Mouse (Mus musculus): Measurements from ENCODE around the gene Nlgn1. TPM values are rescaled to one million over a fixed set of nuclear protein-coding genes. Genes with fewer than 3 reads are reported as not detected.

Gene Nlgn1
- polyA plus RNA-seq, 1 experiment from 2014 or later = 1.6 TPM

DNA sequence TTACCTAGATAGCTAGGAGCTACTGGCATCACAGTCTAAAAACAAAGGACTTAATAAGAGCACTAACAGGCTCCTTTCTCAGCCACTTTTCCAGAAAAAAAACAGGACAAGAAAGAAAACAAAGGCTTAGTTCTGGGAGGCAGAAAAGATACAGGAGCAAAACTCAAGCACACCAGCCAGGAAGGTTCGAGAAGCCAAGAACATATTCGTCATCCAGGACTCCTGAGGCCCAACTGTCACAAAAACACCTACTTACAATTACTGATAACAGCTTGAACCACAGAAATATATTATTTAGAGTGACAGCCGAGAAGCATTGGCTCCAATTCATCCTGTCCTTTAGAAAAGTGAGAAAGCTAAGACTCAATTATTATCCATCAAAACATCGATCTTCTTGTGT, 281.5 kb downstream of the Nlgn1 start:
- ATAC-seq (ENCODE audit: insufficient read depth, low FRiP score) = no peak
- Histone ChIP-seq H3K4me3 (replicated peaks; ENCODE audit: low read length) (no peak overlapping the region), H3K36me3 (ENCODE audit: control insufficient read depth, insufficient read depth, low read length) (no peaks in the 10 kb centered on the region), H3K9me3 (replicated peaks; ENCODE audit: control insufficient read depth, low read length) (no peaks in the 10 kb centered on the region), H3K9ac (ENCODE audit: low read length) (no peak overlapping the region), H3K27me3 (ENCODE audit: control insufficient read depth, insufficient read depth, low read length) (no peaks in the 10 kb centered on the region), H3K4me1 (ENCODE audit: control insufficient read depth, insufficient read depth, low read length) (no peaks in the 10 kb centered on the region), H3K4me2 (ENCODE audit: low read depth, low read length) (no peak overlapping the region), H3K27ac (ENCODE audit: low read length) (no peak overlapping the region)
- WGBS = 61% methylated on average over 4 of the region's 4 CpGs

DNA sequence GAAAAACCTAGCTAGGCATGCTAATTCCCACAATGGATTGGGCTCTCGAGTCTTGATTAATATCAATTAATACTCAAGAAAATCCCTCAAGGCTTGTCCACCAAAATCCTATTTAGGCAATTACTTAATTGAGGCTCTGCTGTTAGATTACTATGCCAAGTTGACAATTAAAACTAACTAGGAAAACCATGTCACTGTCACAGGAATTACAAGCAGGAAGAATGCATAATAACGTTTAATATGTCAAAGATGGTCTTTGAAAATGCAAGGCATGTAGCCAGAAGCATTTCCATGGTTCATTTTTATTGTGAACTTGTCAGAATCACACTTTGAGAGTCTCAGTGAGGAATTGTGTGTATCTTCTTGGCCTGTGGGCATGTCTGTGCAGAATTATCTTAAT, 289.3 kb downstream of the Nlgn1 start:
- Histone ChIP-seq H3K4me2 (ENCODE audit: low read depth, low read length) (no peak overlapping the region), H3K9me3 (replicated peaks; ENCODE audit: control insufficient read depth, low read length) (no peaks in the 10 kb centered on the region), H3K9ac (ENCODE audit: low read length) (no peak overlapping the region), H3K4me3 (replicated peaks; ENCODE audit: low read length) (no peak overlapping the region), H3K36me3 (ENCODE audit: control insufficient read depth, insufficient read depth, low read length) (no peaks in the 10 kb centered on the region), H3K27me3 (ENCODE audit: control insufficient read depth, insufficient read depth, low read length) (no peaks in the 10 kb centered on the region), H3K27ac (ENCODE audit: low read length) (no peak overlapping the region), H3K4me1 (ENCODE audit: control insufficient read depth, insufficient read depth, low read length) (no peaks in the 10 kb centered on the region)
- 85% methylated on average over 2 of the region's 2 CpGs for WGBS
- ATAC-seq (ENCODE audit: insufficient read depth, low FRiP score) = no peak

DNA sequence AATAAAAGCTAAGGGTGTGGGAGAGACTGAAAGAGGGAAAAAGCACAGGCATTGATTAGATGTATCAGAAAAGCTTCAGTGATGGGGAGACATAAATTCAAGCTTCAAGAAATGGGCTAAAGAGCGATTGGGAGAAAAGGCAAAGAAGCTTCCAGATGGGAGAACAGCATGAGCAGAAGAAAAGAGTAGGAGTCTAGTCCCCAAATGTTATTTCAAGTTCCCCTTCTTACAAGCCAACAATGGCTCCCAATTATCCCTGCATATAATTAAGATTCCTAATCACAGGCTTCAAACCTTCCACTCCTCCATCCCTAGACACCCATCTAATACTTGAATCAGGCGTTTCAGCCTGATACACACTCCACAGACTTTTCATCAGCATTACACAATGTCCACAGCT, 292.6 kb downstream of the Nlgn1 start:
- H3K27ac ChIP-seq (ENCODE audit: low read length) = no peak overlapping the region
- H3K4me1 ChIP-seq (ENCODE audit: control insufficient read depth, insufficient read depth, low read length) = no peaks in the 10 kb centered on the region
- no peak for ATAC-seq (ENCODE audit: insufficient read depth, low FRiP score)

DNA sequence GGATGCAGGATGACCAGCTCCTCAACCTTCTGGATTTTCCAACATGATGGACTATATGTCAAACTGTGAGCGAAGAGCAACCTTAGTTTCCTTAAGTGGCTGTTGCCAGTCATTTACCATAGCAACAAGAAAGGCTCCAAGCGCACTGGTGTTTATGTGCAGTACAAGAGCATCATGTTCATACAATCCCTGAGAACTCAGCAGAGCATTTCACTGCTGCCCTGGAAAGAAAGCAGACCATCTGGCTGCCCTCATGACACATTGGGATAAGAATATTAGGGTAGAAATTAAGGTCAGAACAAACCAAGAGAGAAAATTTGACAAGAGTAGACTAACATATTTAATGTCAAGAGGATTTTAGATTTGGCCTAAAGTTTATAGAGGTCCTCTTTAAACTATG, 306.2 kb downstream of the Nlgn1 start:
- Histone ChIP-seq H3K4me1 (ENCODE audit: control insufficient read depth, insufficient read depth, low read length) (no peaks in the 10 kb centered on the region), H3K9me3 (replicated peaks; ENCODE audit: control insufficient read depth, low read length) (no peaks in the 10 kb centered on the region), H3K4me3 (replicated peaks; ENCODE audit: low read length) (no peak overlapping the region), H3K27me3 (ENCODE audit: control insufficient read depth, insufficient read depth, low read length) (no peaks in the 10 kb centered on the region), H3K27ac (ENCODE audit: low read length) (no peak overlapping the region), H3K4me2 (ENCODE audit: low read depth, low read length) (no peak overlapping the region), H3K9ac (ENCODE audit: low read length) (no peak overlapping the region), H3K36me3 (ENCODE audit: control insufficient read depth, insufficient read depth, low read length) (no peaks in the 10 kb centered on the region)
- ATAC-seq (ENCODE audit: insufficient read depth, low FRiP score) = no peak
- WGBS = 65% methylated on average over 2 of the region's 2 CpGs

More for the DNA sequence above, 292.6 kb downstream of the Nlgn1 start:
- H3K27me3 ChIP-seq (ENCODE audit: control insufficient read depth, insufficient read depth, low read length) = no peaks in the 10 kb centered on the region
- WGBS = 77% methylated on average over 2 of the region's 2 CpGs
- H3K36me3 ChIP-seq (ENCODE audit: control insufficient read depth, insufficient read depth, low read length) = no peaks in the 10 kb centered on the region
- no peak overlapping the region for H3K4me3 ChIP-seq (replicated peaks; ENCODE audit: low read length)
- no peak overlapping the region for H3K4me2 ChIP-seq (ENCODE audit: low read depth, low read length)
- no peak overlapping the region for H3K9ac ChIP-seq (ENCODE audit: low read length)
- no peaks in the 10 kb centered on the region for H3K9me3 ChIP-seq (replicated peaks; ENCODE audit: control insufficient read depth, low read length)

DNA sequence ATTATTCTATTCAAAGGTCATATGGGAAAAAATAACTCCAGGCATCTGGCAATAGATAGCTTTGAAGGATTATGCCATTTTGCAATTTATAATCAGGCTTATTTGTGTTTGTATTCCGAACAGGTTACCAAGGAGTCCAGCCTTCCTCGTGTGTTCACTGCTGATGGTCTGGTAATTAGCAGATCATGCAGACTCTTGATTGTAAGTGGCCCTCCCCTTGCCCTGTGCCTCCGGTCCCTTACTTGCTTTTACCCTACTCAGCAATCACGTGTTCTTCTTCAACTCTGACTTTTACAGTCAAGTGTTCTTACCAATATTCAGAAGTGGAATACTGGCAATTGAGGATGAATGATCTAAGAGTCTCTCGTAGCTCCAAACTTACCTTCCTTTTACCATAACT, 309.0 kb downstream of the Nlgn1 start:
- no peak overlapping the region for H3K9ac ChIP-seq (ENCODE audit: low read length)
- WGBS = 70% methylated on average over 5 of the region's 5 CpGs
- no peaks in the 10 kb centered on the region for H3K9me3 ChIP-seq (replicated peaks; ENCODE audit: control insufficient read depth, low read length)
- H3K27me3 ChIP-seq (ENCODE audit: control insufficient read depth, insufficient read depth, low read length) = no peaks in the 10 kb centered on the region
- H3K4me1 ChIP-seq (ENCODE audit: control insufficient read depth, insufficient read depth, low read length) = no peaks in the 10 kb centered on the region
- H3K27ac ChIP-seq (ENCODE audit: low read length) = no peak overlapping the region
- no peak for ATAC-seq (ENCODE audit: insufficient read depth, low FRiP score)
- H3K36me3 ChIP-seq (ENCODE audit: control insufficient read depth, insufficient read depth, low read length) = no peaks in the 10 kb centered on the region
- H3K4me2 ChIP-seq (ENCODE audit: low read depth, low read length) = no peak overlapping the region
- H3K4me3 ChIP-seq (replicated peaks; ENCODE audit: low read length) = no peak overlapping the region

DNA sequence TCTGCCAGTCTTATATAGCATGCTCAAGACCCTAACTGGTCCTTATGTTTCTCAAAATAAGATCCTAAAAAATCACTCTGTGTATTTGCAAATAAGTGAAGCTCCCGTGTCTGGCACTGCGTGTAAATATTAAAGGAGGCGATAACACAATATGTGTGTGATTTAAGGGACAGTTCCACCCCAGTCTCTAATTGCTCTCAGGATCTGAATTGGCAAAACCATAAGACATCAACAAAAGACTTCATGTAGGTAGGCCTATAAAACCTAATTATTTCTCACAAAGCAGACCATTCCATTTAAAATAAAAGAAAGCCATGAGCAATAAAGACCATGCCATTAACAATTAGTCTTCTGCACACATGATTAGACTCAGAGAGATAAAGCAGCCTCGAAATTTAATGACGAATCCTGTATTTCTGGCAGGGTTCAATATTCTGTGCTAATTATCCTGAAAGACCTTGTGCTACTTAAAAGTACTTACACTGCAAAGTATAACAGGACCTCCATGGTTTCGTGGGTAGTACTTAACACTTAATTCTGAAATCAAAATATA, 310.6 kb downstream of the Nlgn1 start:
- no peak overlapping the region for H3K9ac ChIP-seq (ENCODE audit: low read length)
- H3K4me3 ChIP-seq (replicated peaks; ENCODE audit: low read length) = no peak overlapping the region
- H3K4me2 ChIP-seq (ENCODE audit: low read depth, low read length) = no peak overlapping the region
- ATAC-seq (ENCODE audit: insufficient read depth, low FRiP score) = no peak
- no peaks in the 10 kb centered on the region for H3K36me3 ChIP-seq (ENCODE audit: control insufficient read depth, insufficient read depth, low read length)
- no peaks in the 10 kb centered on the region for H3K27me3 ChIP-seq (ENCODE audit: control insufficient read depth, insufficient read depth, low read length)
- no peaks in the 10 kb centered on the region for H3K9me3 ChIP-seq (replicated peaks; ENCODE audit: control insufficient read depth, low read length)
- WGBS = 77% methylated on average over 6 of the region's 6 CpGs
- H3K27ac ChIP-seq (ENCODE audit: low read length) = no peak overlapping the region
- no peaks in the 10 kb centered on the region for H3K4me1 ChIP-seq (ENCODE audit: control insufficient read depth, insufficient read depth, low read length)

DNA sequence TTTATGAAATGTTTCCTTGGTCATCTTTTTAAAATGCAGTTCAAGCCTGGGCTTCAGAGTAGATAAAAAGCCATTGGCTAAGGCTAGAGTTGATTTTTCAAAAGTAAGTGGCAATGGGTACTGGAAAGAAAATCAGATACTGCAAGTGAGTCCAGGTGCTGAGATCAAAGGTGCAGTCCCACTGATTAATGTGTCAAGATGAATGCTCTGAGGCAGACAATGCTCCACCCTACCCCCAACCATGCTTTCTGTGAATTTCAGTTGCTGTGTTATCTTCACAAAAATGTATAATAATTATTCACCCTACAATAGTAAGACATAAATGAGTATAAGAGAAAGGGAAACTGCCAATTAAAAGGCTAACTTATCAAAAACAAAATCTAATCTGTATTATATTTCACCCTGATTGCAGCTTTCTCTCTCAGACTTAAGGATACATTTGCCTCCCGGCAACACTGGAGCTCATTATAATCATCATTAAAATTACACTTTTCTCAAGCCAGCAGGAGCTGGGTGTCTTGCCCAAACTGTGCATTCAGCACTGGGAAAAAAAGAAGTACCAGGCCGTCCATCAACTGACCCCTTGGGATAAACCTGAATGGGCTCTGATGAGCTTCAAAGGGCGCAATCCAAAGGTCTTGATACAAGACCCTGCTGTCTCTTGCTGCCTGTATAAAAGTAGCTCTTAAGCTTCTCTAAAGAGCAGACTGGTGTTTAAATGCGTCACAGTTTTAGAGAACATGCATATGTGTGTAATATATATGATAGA, 320.8 kb downstream of the Nlgn1 start:
- WGBS = 76% methylated on average over 4 of the region's 4 CpGs
- no peaks in the 10 kb centered on the region for H3K27me3 ChIP-seq (ENCODE audit: control insufficient read depth, insufficient read depth, low read length)

DNA sequence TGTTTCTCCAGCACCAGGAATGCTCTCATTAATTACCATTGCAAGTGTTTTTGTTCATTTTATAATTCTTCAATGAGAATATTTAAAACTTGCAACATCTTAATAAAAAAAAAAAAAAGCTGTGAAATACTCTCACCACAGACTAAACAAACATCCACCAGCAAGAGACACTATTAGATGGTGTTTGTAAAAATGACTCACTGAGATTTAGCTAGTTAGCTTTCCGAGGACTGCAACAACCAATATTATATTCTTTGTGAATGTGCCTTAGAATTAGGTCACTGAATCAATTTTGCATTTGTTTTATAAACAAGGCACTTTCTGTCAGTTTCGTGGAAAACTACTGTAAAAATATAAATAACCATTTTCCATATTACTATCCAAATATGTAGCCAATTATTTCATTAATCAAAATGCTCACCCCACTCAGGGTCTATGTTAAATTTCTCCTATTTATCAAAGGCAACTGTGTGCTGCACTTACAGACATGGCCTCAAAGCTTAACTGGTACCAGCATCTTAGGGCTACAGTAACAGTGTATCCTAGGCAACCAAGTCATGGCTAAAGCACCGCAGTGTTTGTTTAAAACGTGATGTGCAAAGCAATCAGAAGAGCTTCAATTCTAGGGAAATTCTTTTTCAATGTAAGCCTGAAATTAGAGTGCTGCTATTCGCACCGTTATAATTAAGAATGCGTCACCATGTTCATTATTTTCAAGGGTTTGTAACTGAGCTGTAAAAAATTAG, 329.2 kb downstream of the Nlgn1 start:
- Histone ChIP-seq H3K9me3 (replicated peaks; ENCODE audit: control insufficient read depth, low read length) (no peaks in the 10 kb centered on the region), H3K9ac (ENCODE audit: low read length) (no peak overlapping the region), H3K36me3 (ENCODE audit: control insufficient read depth, insufficient read depth, low read length) (no peaks in the 10 kb centered on the region), H3K4me3 (replicated peaks; ENCODE audit: low read length) (no peak overlapping the region), H3K4me2 (ENCODE audit: low read depth, low read length) (no peak overlapping the region), H3K4me1 (ENCODE audit: control insufficient read depth, insufficient read depth, low read length) (no peaks in the 10 kb centered on the region), H3K27me3 (ENCODE audit: control insufficient read depth, insufficient read depth, low read length) (no peaks in the 10 kb centered on the region), H3K27ac (ENCODE audit: low read length) (no peak overlapping the region)
- ATAC-seq (ENCODE audit: insufficient read depth, low FRiP score) = no peak
- 64% methylated on average over 7 of the region's 7 CpGs for WGBS

More for the DNA sequence above, 320.8 kb downstream of the Nlgn1 start:
- Histone ChIP-seq H3K4me3 (replicated peaks; ENCODE audit: low read length) (no peak overlapping the region), H3K9me3 (replicated peaks; ENCODE audit: control insufficient read depth, low read length) (no peaks in the 10 kb centered on the region), H3K27ac (ENCODE audit: low read length) (no peak overlapping the region), H3K4me2 (ENCODE audit: low read depth, low read length) (no peak overlapping the region), H3K36me3 (ENCODE audit: control insufficient read depth, insufficient read depth, low read length) (no peaks in the 10 kb centered on the region), H3K4me1 (ENCODE audit: control insufficient read depth, insufficient read depth, low read length) (no peaks in the 10 kb centered on the region), H3K9ac (ENCODE audit: low read length) (no peak overlapping the region)
- ATAC-seq (ENCODE audit: insufficient read depth, low FRiP score) = no peak

DNA sequence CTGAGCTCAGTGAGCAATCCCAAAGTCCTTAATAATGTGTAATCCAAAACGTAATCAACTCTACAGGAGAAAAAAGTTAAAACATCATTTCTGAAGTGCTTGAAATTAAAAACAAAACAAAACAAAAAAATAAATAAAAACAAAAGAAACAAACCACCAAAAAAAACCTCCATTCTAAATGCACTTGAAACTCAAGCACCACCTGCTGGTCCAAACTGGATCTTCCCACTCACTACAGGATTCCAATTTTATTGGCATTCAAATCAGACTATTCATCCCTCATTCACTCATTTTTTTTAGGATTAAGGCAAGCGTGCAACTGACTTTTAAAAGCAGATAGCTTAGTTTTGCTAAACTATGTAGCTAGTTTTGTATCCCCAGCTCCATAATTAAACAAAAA, 329.9 kb downstream of the Nlgn1 start:
- 35% methylated on average over 2 of the region's 2 CpGs for WGBS
- ATAC-seq (ENCODE audit: insufficient read depth, low FRiP score) = no peak
- no peak overlapping the region for H3K4me2 ChIP-seq (ENCODE audit: low read depth, low read length)
- no peaks in the 10 kb centered on the region for H3K4me1 ChIP-seq (ENCODE audit: control insufficient read depth, insufficient read depth, low read length)
- no peaks in the 10 kb centered on the region for H3K9me3 ChIP-seq (replicated peaks; ENCODE audit: control insufficient read depth, low read length)
- H3K36me3 ChIP-seq (ENCODE audit: control insufficient read depth, insufficient read depth, low read length) = no peaks in the 10 kb centered on the region
- no peak overlapping the region for H3K4me3 ChIP-seq (replicated peaks; ENCODE audit: low read length)
- no peaks in the 10 kb centered on the region for H3K27me3 ChIP-seq (ENCODE audit: control insufficient read depth, insufficient read depth, low read length)
- no peak overlapping the region for H3K27ac ChIP-seq (ENCODE audit: low read length)
- H3K9ac ChIP-seq (ENCODE audit: low read length) = no peak overlapping the region
